Mouse (Mus musculus): Measurements from ENCODE around the gene 9530077C05Rik. TPM values are rescaled to one million over a fixed set of nuclear protein-coding genes. Genes with fewer than 3 reads are reported as not detected.

9530077C05Rik gene
- polyA plus RNA-seq, 1 experiment from 2014 or later: 5.9 TPM

- 52% methylated on average over 7 of the region's 7 CpGs for WGBS
Observed at GRCm38 (mm10) chr9:22420491-22420890, 9.2 kb downstream of the 9530077C05Rik start.

GRCm38 (mm10) chr9:22422559-22422958 is 11.2 kb downstream of the 9530077C05Rik start:
- Histone ChIP-seq H3K4me3 (no peak overlapping the region), H3K4me1 (0 out of 2 replicates have a peak, but pooled peaks cover 3% of the 10 kb centered on the region), H3K27ac (no peak overlapping the region), H3K9ac (no peak overlapping the region), H3K27me3 (no peaks in the 10 kb centered on the region), H3K9me3 (no peaks in the 10 kb centered on the region), H3K4me2 (no peak overlapping the region), H3K36me3 (no peaks in the 10 kb centered on the region)
- WGBS: 58% methylated on average over 1 of the region's 1 CpGs
- no peak for ATAC-seq (ENCODE audit: borderline replicate concordance, extremely low read depth, low FRiP score, low TSS enrichment)

More at GRCm38 (mm10) chr9:22420491-22420890, 9.2 kb downstream of the 9530077C05Rik start:
- Histone ChIP-seq H3K9ac (no peak overlapping the region), H3K9me3 (no peaks in the 10 kb centered on the region), H3K27me3 (no peaks in the 10 kb centered on the region), H3K27ac (no peak overlapping the region), H3K4me3 (no peak overlapping the region), H3K4me2 (no peak overlapping the region), H3K36me3 (no peaks in the 10 kb centered on the region), H3K4me1 (0 out of 2 replicates have a peak, but pooled peaks cover 3% of the 10 kb centered on the region)
- no peak for ATAC-seq (ENCODE audit: borderline replicate concordance, extremely low read depth, low FRiP score, low TSS enrichment)

- ATAC-seq (ENCODE audit: borderline replicate concordance, extremely low read depth, low FRiP score, low TSS enrichment): no peak
- Histone ChIP-seq H3K4me3 (no peak overlapping the region), H3K27me3 (no peaks in the 10 kb centered on the region), H3K9me3 (no peaks in the 10 kb centered on the region), H3K4me2 (no peak overlapping the region), H3K4me1 (no peaks in the 10 kb centered on the region), H3K9ac (no peak overlapping the region), H3K27ac (no peak overlapping the region), H3K36me3 (no peaks in the 10 kb centered on the region)
- 49% methylated on average over 1 of the region's 1 CpGs for WGBS
Observed at GRCm38 (mm10) chr9:22423507-22423906, 12.2 kb downstream of the 9530077C05Rik start.

- no peaks in the 10 kb centered on the region for H3K27me3 ChIP-seq
- no peaks in the 10 kb centered on the region for H3K4me1 ChIP-seq
- H3K4me3 ChIP-seq: no peak overlapping the region
- WGBS: 55% methylated on average over 10 of the region's 10 CpGs
- H3K9ac ChIP-seq: no peak overlapping the region
- H3K36me3 ChIP-seq: no peaks in the 10 kb centered on the region
- H3K27ac ChIP-seq: no peak overlapping the region
- ATAC-seq (ENCODE audit: borderline replicate concordance, extremely low read depth, low FRiP score, low TSS enrichment): no peak
- H3K9me3 ChIP-seq: no peaks in the 10 kb centered on the region
- no peak overlapping the region for H3K4me2 ChIP-seq
Observed at GRCm38 (mm10) chr9:22424196-22424595, 12.9 kb downstream of the 9530077C05Rik start.

- no peak for ATAC-seq (ENCODE audit: borderline replicate concordance, extremely low read depth, low FRiP score, low TSS enrichment)
- H3K27ac ChIP-seq: no peak overlapping the region
- 87% methylated on average over 4 of the region's 4 CpGs for WGBS
- H3K4me1 ChIP-seq: peaks cover 1% of the 10 kb centered on the region; the same call in 1 of the 2 replicates
- no peak overlapping the region for H3K4me3 ChIP-seq
- H3K27me3 ChIP-seq: no peaks in the 10 kb centered on the region
- H3K9ac ChIP-seq: no peak overlapping the region
- H3K4me2 ChIP-seq: no peak overlapping the region
- H3K36me3 ChIP-seq: no peaks in the 10 kb centered on the region
- H3K9me3 ChIP-seq: no peaks in the 10 kb centered on the region
Observed at GRCm38 (mm10) chr9:22424719-22425118, 13.4 kb downstream of the 9530077C05Rik start.

- WGBS: 52% methylated on average over 4 of the region's 4 CpGs
- H3K9ac ChIP-seq: no peak overlapping the region
- H3K36me3 ChIP-seq: no peaks in the 10 kb centered on the region
- H3K4me1 ChIP-seq: peaks cover 11% of the 10 kb centered on the region
- H3K27me3 ChIP-seq: no peaks in the 10 kb centered on the region
- no peak for ATAC-seq (ENCODE audit: borderline replicate concordance, extremely low read depth, low FRiP score, low TSS enrichment)
- H3K4me3 ChIP-seq: no peak overlapping the region
- no peaks in the 10 kb centered on the region for H3K9me3 ChIP-seq
- H3K4me2 ChIP-seq: no peak overlapping the region
- no peak overlapping the region for H3K27ac ChIP-seq
Observed at GRCm38 (mm10) chr9:22428028-22428665, 16.8 kb downstream of the 9530077C05Rik start.

- 68% methylated on average over 14 of the region's 14 CpGs for WGBS
- no peak overlapping the region for H3K27ac ChIP-seq
- H3K9ac ChIP-seq: no peak overlapping the region
- H3K4me3 ChIP-seq: no peak overlapping the region
- no peak for ATAC-seq (ENCODE audit: borderline replicate concordance, extremely low read depth, low FRiP score, low TSS enrichment)
- no peaks in the 10 kb centered on the region for H3K9me3 ChIP-seq
- H3K4me2 ChIP-seq: no peak overlapping the region
- H3K4me1 ChIP-seq: peaks cover 11% of the 10 kb centered on the region
- no peaks in the 10 kb centered on the region for H3K27me3 ChIP-seq
- H3K36me3 ChIP-seq: no peaks in the 10 kb centered on the region
Observed at GRCm38 (mm10) chr9:22428666-22429410, 17.5 kb downstream of the 9530077C05Rik start.

GRCm38 (mm10) chr9:22429533-22430241 is 18.4 kb downstream of the 9530077C05Rik start:
- no peaks in the 10 kb centered on the region for H3K36me3 ChIP-seq
- no peak overlapping the region for H3K9ac ChIP-seq
- no peaks in the 10 kb centered on the region for H3K27me3 ChIP-seq
- peak; percentile 60; the same call in 1 of the 2 replicates for ATAC-seq (ENCODE audit: borderline replicate concordance, extremely low read depth, low FRiP score, low TSS enrichment)
- H3K9me3 ChIP-seq: no peaks in the 10 kb centered on the region
- H3K27ac ChIP-seq: no peak overlapping the region
- WGBS: 40% methylated on average over 15 of the region's 15 CpGs
- H3K4me2 ChIP-seq: peak overlapping the region; percentile 41
- no peak overlapping the region for H3K4me3 ChIP-seq
- peaks cover 11% of the 10 kb centered on the region for H3K4me1 ChIP-seq

GRCm38 (mm10) chr9:22430315-22430840 is 19.1 kb downstream of the 9530077C05Rik start:
- H3K27ac ChIP-seq: no peak overlapping the region
- no peak for ATAC-seq (ENCODE audit: borderline replicate concordance, extremely low read depth, low FRiP score, low TSS enrichment)

GRCm38 (mm10) chr9:22433221-22433620 is 21.9 kb downstream of the 9530077C05Rik start:
- Histone ChIP-seq H3K36me3 (no peaks in the 10 kb centered on the region), H3K9ac (no peak overlapping the region), H3K4me3 (no peak overlapping the region), H3K27me3 (no peaks in the 10 kb centered on the region), H3K27ac (no peak overlapping the region), H3K4me2 (no peak overlapping the region), H3K4me1 (peaks cover 11% of the 10 kb centered on the region), H3K9me3 (no peaks in the 10 kb centered on the region)
- WGBS: 80% methylated on average over 2 of the region's 2 CpGs
- no peak for ATAC-seq (ENCODE audit: borderline replicate concordance, extremely low read depth, low FRiP score, low TSS enrichment)

More at GRCm38 (mm10) chr9:22430315-22430840, 19.1 kb downstream of the 9530077C05Rik start:
- no peaks in the 10 kb centered on the region for H3K27me3 ChIP-seq
- WGBS: 13% methylated on average over 5 of the region's 5 CpGs
- H3K4me3 ChIP-seq: no peak overlapping the region
- H3K4me1 ChIP-seq: peaks cover 11% of the 10 kb centered on the region
- no peaks in the 10 kb centered on the region for H3K9me3 ChIP-seq
- no peaks in the 10 kb centered on the region for H3K36me3 ChIP-seq
- H3K4me2 ChIP-seq: peak overlapping the region; percentile 41; the same call in 1 of the 2 replicates
- H3K9ac ChIP-seq: no peak overlapping the region

- H3K36me3 ChIP-seq: no peaks in the 10 kb centered on the region
- no peak overlapping the region for H3K9ac ChIP-seq
- H3K27ac ChIP-seq: no peak overlapping the region
- WGBS: 87% methylated on average over 2 of the region's 2 CpGs
- H3K4me3 ChIP-seq: no peak overlapping the region
- H3K9me3 ChIP-seq: no peaks in the 10 kb centered on the region
- H3K4me1 ChIP-seq: peaks cover 11% of the 10 kb centered on the region
- H3K4me2 ChIP-seq: no peak overlapping the region
- no peak for ATAC-seq (ENCODE audit: borderline replicate concordance, extremely low read depth, low FRiP score, low TSS enrichment)
- H3K27me3 ChIP-seq: no peaks in the 10 kb centered on the region
Observed at GRCm38 (mm10) chr9:22434101-22434500, 22.8 kb downstream of the 9530077C05Rik start.
